Mouse (Mus musculus): Measurements from ENCODE around the gene Rassf2. TPM values are rescaled to one million over a fixed set of nuclear protein-coding genes. Genes with fewer than 3 reads are reported as not detected.

Rassf2 gene
- polyA plus RNA-seq, 1 experiment, result 2.8 TPM

DNA sequence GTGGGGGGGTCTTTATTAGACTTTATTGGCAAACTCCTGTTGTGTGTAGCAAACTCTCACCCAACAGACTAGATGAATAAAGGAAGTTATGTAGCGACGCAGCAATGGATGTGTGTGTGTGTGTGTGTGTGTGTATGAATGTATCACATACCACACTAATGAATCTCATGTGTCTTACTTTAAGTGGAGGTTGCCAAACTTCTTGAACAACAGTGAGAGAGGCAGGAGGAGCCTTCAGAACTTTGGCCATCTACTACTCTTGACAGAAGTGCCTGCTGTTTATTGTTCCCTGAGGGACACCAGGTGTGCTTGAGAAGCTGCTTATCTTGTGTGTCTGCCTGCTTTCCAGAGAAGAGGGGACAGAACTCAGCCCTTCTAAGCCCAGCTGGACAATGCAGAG, 19.3 kb downstream of the Rassf2 start:
- peaks cover 8% of the 10 kb centered on the region for H3K36me3 ChIP-seq (replicated peaks; ENCODE audit: low read length)
- no peaks in the 10 kb centered on the region for H3K9me3 ChIP-seq
- TF ChIP-seq GATA1 (IDR thresholded peaks at IDR 0.05; ENCODE audit: borderline replicate concordance, low read length) (no peak), FLI1 (IDR thresholded peaks at IDR 0.05; ENCODE audit: low read length) (no peak)
- peaks cover 23% of the 10 kb centered on the region for H3K27me3 ChIP-seq (replicated peaks)
- H3K4me1 ChIP-seq, result peaks cover 19% of the 10 kb centered on the region
- no peak overlapping the region for H3K4me3 ChIP-seq (replicated peaks)

DNA sequence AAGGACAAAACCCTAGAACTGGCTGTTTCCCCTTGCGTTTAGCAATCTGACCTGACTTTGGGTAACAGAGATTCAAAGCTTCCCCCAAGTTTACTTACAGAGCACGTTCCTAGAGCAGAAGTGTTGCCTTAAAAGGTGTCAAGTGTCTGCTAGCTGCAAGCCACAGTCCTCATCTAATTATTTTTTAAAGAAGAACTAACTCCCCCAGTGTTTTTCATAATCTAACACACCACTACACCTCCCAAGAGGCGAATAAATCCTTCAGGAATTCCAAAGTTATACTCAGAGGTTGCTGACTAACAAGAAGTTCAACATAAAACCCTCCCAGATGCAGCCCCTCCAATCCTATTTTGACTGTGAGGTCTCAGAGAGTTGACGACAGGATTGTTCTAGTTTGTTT, 21.9 kb downstream of the Rassf2 start:
- Histone ChIP-seq H3K36me3 (replicated peaks; ENCODE audit: low read length) (peaks cover 14% of the 10 kb centered on the region), H3K4me1 (peaks cover 8% of the 10 kb centered on the region), H3K4me3 (replicated peaks) (no peak overlapping the region), H3K27me3 (replicated peaks) (peaks cover 20% of the 10 kb centered on the region), H3K9me3 (no peaks in the 10 kb centered on the region)
- TF ChIP-seq GATA1 (IDR thresholded peaks at IDR 0.05; ENCODE audit: borderline replicate concordance, low read length) (no peak), FLI1 (IDR thresholded peaks at IDR 0.05; ENCODE audit: low read length) (no peak)

DNA sequence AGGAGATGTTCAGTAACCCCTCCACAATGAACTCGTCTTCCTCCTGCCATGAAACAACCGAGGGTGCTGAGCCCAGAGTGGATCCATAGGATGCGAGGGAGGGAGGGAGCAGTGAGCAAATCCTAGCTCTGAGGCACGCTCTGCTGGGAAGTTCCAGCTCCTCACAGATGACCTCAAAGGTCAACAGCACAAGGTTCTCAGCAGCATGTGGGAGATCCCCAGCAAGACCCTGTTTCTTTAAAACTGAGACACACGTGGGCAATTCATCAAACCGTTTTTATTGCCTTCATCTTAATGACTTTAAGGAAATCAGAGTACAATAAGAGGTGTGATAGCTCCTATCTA, 22.6 kb downstream of the Rassf2 start:
- peaks cover 22% of the 10 kb centered on the region for H3K27me3 ChIP-seq (replicated peaks)
- H3K36me3 ChIP-seq (replicated peaks; ENCODE audit: low read length), result peaks cover 14% of the 10 kb centered on the region
- H3K4me1 ChIP-seq, result peaks cover 6% of the 10 kb centered on the region
- TF ChIP-seq FLI1 (IDR thresholded peaks at IDR 0.05; ENCODE audit: low read length) (no peak), GATA1 (IDR thresholded peaks at IDR 0.05; ENCODE audit: borderline replicate concordance, low read length) (no peak)
- no peaks in the 10 kb centered on the region for H3K9me3 ChIP-seq
- no peak overlapping the region for H3K4me3 ChIP-seq (replicated peaks)

DNA sequence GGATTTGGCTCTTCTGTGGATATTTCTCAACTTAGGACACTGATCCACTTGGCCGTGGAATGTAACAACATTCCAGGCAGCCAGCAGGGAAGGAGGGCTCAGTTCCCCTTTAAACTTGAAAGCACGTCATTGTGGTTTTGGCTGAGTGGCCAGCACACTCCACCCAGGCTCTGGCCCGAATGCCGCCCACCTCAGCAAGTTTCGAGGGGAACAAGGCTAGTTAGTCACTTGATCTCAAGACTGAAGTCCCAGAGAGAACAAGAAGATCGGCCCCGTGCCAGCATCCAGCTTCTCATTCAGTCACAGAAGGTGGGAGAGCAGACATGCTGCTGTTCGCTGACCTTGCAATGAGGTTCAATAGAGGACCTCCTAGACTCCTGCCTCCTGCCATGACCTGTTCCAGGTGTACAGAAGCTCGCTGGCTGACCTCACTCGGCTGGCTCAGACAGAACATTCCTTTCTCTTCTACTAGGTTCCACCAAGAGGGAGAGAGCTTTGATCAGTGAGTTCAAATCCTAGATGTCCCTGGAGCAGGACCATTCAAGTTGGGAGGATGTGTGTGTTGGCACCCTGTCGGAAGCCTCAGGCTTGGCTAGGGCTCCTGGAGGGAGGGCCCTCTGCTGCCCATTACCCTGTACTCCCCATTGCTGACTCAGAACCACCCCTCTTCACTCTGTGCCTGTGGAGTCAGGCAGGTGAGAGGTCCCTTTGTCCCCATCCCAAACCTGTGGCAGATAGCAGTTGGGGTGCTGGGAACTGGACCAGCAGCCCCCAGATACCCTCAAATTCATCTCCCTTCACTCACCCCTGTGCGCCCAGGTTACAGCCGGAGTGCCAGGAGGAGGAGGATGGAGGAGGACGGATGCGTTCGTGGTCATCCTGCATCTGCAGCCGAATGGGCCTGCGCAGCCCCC, 23.2 kb downstream of the Rassf2 start:
- Histone ChIP-seq H3K9me3 (no peaks in the 10 kb centered on the region), H3K36me3 (replicated peaks; ENCODE audit: low read length) (peaks cover 11% of the 10 kb centered on the region), H3K4me3 (replicated peaks) (no peak overlapping the region), H3K27me3 (replicated peaks) (peaks cover 19% of the 10 kb centered on the region), H3K4me1 (peaks cover 6% of the 10 kb centered on the region)
- TF ChIP-seq FLI1 (IDR thresholded peaks at IDR 0.05; ENCODE audit: low read length) (no peak), GATA1 (IDR thresholded peaks at IDR 0.05; ENCODE audit: borderline replicate concordance, low read length) (no peak)

DNA sequence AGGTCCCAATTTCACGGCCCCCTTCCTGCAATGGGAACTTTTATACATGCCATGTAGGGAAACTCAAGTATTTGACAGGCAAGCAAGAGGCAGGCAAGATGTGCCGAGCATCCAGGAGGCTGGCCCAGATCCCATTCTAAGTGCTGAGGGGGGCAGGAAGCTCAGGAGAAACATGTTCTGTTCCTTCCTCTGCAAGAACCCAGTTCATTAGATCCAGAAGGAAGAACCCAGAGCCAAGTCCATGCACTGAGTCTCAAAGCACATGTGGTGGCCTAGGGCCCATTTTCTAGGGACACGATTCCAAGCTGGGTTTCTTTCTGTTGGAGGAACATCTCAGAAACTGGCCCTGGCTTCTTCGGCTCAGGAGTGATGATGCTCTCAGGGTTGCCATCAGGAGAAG, 24.6 kb downstream of the Rassf2 start:
- peaks cover 6% of the 10 kb centered on the region for H3K4me1 ChIP-seq
- no peak for TF ChIP-seq FLI1 (IDR thresholded peaks at IDR 0.05; ENCODE audit: low read length)
- TF ChIP-seq GATA1 (IDR thresholded peaks at IDR 0.05; ENCODE audit: borderline replicate concordance, low read length), result no peak
- H3K27me3 ChIP-seq (replicated peaks), result peaks cover 19% of the 10 kb centered on the region
- no peaks in the 10 kb centered on the region for H3K9me3 ChIP-seq
- no peak overlapping the region for H3K4me3 ChIP-seq (replicated peaks)
- H3K36me3 ChIP-seq (replicated peaks; ENCODE audit: low read length), result peaks cover 10% of the 10 kb centered on the region

DNA sequence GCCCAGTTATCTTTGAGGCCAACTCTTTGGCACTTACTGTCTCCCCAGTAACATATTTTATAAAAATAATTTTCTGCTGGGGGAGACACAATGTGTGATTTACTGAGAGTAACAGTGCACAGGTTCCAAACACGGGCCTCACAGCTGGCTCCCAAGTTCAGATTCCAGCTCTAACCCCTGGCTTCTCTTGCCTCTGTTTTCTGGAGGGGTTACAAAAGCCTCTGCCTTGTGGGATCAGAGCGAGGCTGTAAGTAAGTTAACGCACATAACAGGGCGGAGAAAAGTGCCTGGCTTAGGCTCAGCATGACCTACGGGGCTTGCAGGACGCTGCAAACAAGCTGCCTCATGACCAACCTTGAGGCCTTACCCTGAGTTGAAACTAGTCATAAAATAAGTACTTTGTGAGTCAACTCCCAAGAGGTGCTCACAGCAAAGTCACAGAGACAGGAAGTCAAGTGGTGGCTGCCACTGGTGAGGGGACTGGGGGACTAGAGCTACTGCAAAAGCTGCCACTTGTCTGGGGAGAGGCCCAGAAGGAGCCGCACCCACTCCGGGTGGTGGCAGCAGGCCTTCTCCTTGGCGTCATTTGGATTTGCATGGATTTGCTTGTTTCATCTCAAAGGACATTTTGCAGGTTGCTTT, 25.4 kb downstream of the Rassf2 start:
- H3K27me3 ChIP-seq (replicated peaks), result peaks cover 19% of the 10 kb centered on the region
- TF ChIP-seq GATA1 (IDR thresholded peaks at IDR 0.05; ENCODE audit: borderline replicate concordance, low read length) (no peak), FLI1 (IDR thresholded peaks at IDR 0.05; ENCODE audit: low read length) (no peak)
- H3K4me1 ChIP-seq, result peaks cover 6% of the 10 kb centered on the region
- no peaks in the 10 kb centered on the region for H3K9me3 ChIP-seq
- no peak overlapping the region for H3K4me3 ChIP-seq (replicated peaks)
- H3K36me3 ChIP-seq (replicated peaks; ENCODE audit: low read length), result peaks cover 10% of the 10 kb centered on the region

DNA sequence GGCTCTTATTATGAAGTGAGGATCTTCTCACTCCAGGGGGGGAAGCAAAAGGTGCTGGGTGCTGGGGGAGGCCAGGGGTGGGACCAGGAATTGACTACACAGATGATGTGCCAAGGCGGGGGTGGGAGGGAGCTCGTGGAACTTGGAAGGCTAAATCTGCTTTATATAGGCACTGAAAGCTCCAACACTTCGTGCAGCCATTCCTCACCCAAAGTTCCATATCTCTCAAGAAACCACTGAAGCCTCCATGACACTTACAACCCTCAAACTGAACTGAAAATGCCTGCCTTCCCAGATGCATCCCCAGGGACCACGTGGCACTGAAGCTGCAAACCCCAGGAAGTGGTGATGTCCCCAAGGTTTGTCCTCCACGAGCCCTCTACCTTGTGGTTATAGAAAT, 26.1 kb downstream of the Rassf2 start:
- H3K9me3 ChIP-seq, result no peaks in the 10 kb centered on the region
- H3K36me3 ChIP-seq (replicated peaks; ENCODE audit: low read length), result peaks cover 10% of the 10 kb centered on the region

DNA sequence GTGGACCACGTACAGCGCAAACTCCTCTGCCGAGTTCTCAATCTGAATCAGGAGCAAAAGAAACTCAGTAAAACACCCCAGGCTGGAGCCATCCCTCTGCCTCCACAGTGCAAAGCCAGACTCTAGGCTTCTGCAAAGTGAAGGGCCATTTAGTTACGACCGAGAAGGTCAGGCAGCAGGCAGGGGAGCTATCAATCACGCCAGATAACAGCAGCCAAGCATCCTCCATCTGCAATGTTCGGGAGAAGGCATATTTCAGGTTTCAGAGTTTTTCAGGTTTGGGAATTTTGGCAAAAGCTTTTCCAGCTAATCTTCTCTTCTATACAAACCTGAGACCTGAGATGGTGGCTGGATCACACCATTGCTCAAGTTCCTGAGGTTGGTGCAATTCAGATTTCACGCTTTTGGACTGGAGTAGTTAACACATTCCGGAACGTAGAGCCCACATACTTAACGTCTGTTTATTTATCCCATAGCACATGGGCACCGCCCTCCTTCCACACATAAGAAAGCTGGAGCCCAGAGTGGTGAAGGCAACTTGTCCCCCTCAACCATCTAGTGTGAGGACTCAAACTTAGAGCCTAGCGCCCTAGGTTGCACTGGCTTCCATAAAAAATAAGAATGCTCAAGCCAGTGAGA, 28.2 kb downstream of the Rassf2 start:
- H3K9me3 ChIP-seq, result no peaks in the 10 kb centered on the region
- TF ChIP-seq GATA1 (IDR thresholded peaks at IDR 0.05; ENCODE audit: borderline replicate concordance, low read length), result no peak
- TF ChIP-seq FLI1 (IDR thresholded peaks at IDR 0.05; ENCODE audit: low read length), result no peak
- H3K4me3 ChIP-seq (replicated peaks), result no peak overlapping the region
- H3K27me3 ChIP-seq (replicated peaks), result peaks cover 13% of the 10 kb centered on the region
- peaks cover 11% of the 10 kb centered on the region for H3K4me1 ChIP-seq
- peaks cover 6% of the 10 kb centered on the region for H3K36me3 ChIP-seq (replicated peaks; ENCODE audit: low read length)

More for the DNA sequence above, 26.1 kb downstream of the Rassf2 start:
- TF ChIP-seq GATA1 (IDR thresholded peaks at IDR 0.05; ENCODE audit: borderline replicate concordance, low read length), result no peak
- peaks cover 19% of the 10 kb centered on the region for H3K27me3 ChIP-seq (replicated peaks)
- H3K4me3 ChIP-seq (replicated peaks), result no peak overlapping the region
- H3K4me1 ChIP-seq, result peaks cover 6% of the 10 kb centered on the region

DNA sequence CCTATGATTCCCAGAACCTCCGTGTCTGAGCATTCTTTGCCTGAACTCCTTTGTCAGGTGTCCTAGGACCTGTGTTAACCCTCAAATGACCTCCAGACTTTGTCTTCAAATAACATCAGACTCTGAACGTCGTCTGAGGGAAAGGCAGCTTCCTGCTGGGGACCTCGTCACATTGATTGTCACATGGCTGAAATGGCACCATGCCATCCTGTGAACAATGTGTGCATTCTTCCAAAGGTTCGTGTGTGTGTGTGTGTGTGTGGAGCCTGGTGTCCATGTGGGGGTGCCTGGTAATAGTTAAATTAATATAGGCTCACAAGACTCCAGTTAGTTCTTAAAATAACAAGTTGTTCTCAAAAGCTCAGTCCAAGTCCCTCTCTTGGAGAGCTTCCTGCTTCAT, 32.7 kb downstream of the Rassf2 start:
- peaks cover 21% of the 10 kb centered on the region for H3K27me3 ChIP-seq (replicated peaks)
- TF ChIP-seq FLI1 (IDR thresholded peaks at IDR 0.05; ENCODE audit: low read length) (no peak), GATA1 (IDR thresholded peaks at IDR 0.05; ENCODE audit: borderline replicate concordance, low read length) (no peak)
- no peaks in the 10 kb centered on the region for H3K9me3 ChIP-seq
- no peak overlapping the region for H3K4me3 ChIP-seq (replicated peaks)
- H3K4me1 ChIP-seq, result peaks cover 15% of the 10 kb centered on the region
- H3K36me3 ChIP-seq (replicated peaks; ENCODE audit: low read length), result peaks cover 9% of the 10 kb centered on the region

DNA sequence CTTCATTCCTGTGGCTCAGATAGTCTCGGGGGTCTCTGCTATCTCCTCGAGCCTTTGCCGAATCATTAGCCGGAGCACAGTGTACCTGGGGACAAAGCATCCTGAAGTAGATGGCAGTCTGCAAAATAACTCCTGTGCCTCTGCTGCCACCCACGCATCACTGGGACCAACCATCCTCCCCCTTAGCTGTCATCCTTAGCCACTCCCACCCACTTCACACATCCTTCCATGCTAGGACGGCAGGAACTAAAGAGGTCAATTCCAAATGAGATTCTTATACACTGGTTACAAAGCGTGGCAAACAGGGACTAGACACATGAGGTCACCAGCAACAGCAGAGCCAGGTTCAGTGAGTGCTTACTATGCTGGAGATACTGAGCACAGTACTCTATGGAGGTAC, 33.7 kb downstream of the Rassf2 start:
- peaks cover 20% of the 10 kb centered on the region for H3K4me1 ChIP-seq
- peaks cover 9% of the 10 kb centered on the region for H3K36me3 ChIP-seq (replicated peaks; ENCODE audit: low read length)
- H3K9me3 ChIP-seq, result no peaks in the 10 kb centered on the region
- TF ChIP-seq FLI1 (IDR thresholded peaks at IDR 0.05; ENCODE audit: low read length) (no peak), GATA1 (IDR thresholded peaks at IDR 0.05; ENCODE audit: borderline replicate concordance, low read length) (no peak)
- H3K27me3 ChIP-seq (replicated peaks), result peaks cover 21% of the 10 kb centered on the region
- H3K4me3 ChIP-seq (replicated peaks), result no peak overlapping the region

Measured in megakaryocyte, embryonic 14.5 days (primary cell).